8 mouse cellular contexts compared by ENCODE assay signal in the genomic region with DNA sequence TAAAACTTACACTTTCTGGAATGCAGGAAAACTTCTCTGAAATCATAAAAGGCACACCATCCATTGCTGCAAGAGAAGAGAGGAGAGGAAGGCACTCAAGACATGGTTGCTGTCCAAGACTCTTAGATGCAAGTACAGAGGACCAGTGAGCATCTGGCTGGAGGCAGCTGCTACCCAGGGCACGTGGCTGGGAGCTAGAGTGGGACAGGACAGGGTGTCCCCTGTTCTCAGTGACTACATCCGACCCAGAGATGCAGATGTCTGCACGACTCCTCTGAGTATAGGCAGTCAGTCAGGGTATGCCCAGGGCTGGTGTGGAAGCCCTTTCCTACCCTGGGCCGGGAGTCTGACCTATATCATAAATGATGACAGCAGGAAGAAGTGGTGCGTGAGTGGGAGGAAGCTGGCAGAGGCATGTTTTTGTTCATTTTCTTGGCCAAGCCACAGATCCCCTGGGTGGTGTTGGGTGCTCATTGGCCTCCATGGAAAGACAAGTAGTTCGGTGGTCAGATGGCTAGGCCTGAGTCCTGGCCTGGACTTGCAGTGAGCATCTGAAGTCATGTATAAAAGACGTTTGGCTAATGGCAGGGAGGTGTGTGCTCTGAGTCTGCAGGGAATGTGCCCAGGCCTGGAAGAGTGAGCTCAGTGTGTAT.
DNase-seq lines count a peak whose midpoint lies in the region; ATAC-seq lines count a peak whose summit lies in the region.

No protein-coding gene starts in this region.

- H3K4me3 ChIP-seq in hindbrain, embryonic 15.5 days, result no peak overlapping the region
- no peak overlapping the region for H3K4me3 ChIP-seq in stomach, embryonic 16.5 days (replicated peaks; ENCODE audit: low read length)

- no peak overlapping the region for H3K9ac ChIP-seq in hindbrain, embryonic 15.5 days
- no peak overlapping the region for H3K9ac ChIP-seq in stomach, embryonic 16.5 days (ENCODE audit: low read length)

- H3K9me3 ChIP-seq in hindbrain, embryonic 15.5 days, result no peaks in the 10 kb centered on the region
- H3K9me3 ChIP-seq in stomach, embryonic 16.5 days (replicated peaks; ENCODE audit: control insufficient read depth, low read length), result no peaks in the 10 kb centered on the region

- peak overlapping the region; percentile 79 for H3K27ac ChIP-seq in hindbrain, embryonic 15.5 days (replicated peaks)
- H3K27ac ChIP-seq in stomach, embryonic 16.5 days (ENCODE audit: low read length), result peak overlapping the region; percentile 89

- DNase-seq in heart, adult 8-10 months (ENCODE audit: low spot score), result peak; percentile 21
- no peak for DNase-seq in heart, postnatal 4 days
- peak; percentile 21 for DNase-seq in thymus, postnatal 14 days
- DNase-seq in thymus, postnatal 4 days, result no peak
- no peak for DNase-seq in urinary bladder, adult 2 months (ENCODE audit: low spot score)
- no peak for DNase-seq in spleen, postnatal 36 days (ENCODE audit: low spot score in 2 of 2)

- H3K4me2 ChIP-seq in hindbrain, embryonic 15.5 days, result no peak overlapping the region
- H3K4me2 ChIP-seq in stomach, embryonic 16.5 days (ENCODE audit: low read depth, low read length), result no peak overlapping the region

- no peaks in the 10 kb centered on the region for H3K27me3 ChIP-seq in hindbrain, embryonic 15.5 days
- H3K27me3 ChIP-seq in stomach, embryonic 16.5 days (ENCODE audit: control insufficient read depth, insufficient read depth, low read length), result no peaks in the 10 kb centered on the region

- no peaks in the 10 kb centered on the region for H3K36me3 ChIP-seq in hindbrain, embryonic 15.5 days
- no peaks in the 10 kb centered on the region for H3K36me3 ChIP-seq in stomach, embryonic 16.5 days (ENCODE audit: control insufficient read depth, insufficient read depth, low read length)

- H3K4me1 ChIP-seq in hindbrain, embryonic 15.5 days (replicated peaks), result peaks cover 66% of the 10 kb centered on the region
- H3K4me1 ChIP-seq in stomach, embryonic 16.5 days (ENCODE audit: control insufficient read depth, insufficient read depth, low read length), result peaks cover 36% of the 10 kb centered on the region

- no peak for ATAC-seq in hindbrain, embryonic 15.5 days (ENCODE audit: low FRiP score, low read depth)
- ATAC-seq in stomach, embryonic 16.5 days (ENCODE audit: insufficient read depth, low FRiP score), result no peak

- 61% methylated on average over 7 of the region's 7 CpGs for WGBS in hindbrain, embryonic 15.5 days
- WGBS in stomach, embryonic 16.5 days, result 58% methylated on average over 7 of the region's 7 CpGs

Comparison
In these comparisons a context has a peak if more than half of its experiments do, and no peak if none do; other contexts are left out.
1. DNase-seq: peak in heart, adult 8-10 months (single experiment) and thymus, postnatal 14 days (single experiment); none in heart, postnatal 4 days (single experiment), thymus, postnatal 4 days (single experiment), urinary bladder, adult 2 months (single experiment) and spleen, postnatal 36 days (0 of 2).